Mouse (Mus musculus) embryo, embryonic 11 days (tissue): Measurements from ENCODE around the gene Mrpl46.

Experiments
- DNase-seq: peaks from one replicate; pipeline ENCODE4 v3.0.0-alpha.2; 2015

The Mrpl46 gene

GRCm38 (mm10) chr7:78782639-78783581, at the start of gene Mrpl46, which contains the start of gene Mrps11:
Gene Mrpl46 (minus strand): TSS chr7:78783531.
Gene Mrps11 (plus strand): TSS chr7:78783119.
- peak; percentile 95 for DNase-seq

GRCm38 (mm10) chr7:78827749-78828362, 44.5 kb upstream of the Mrpl46 start:
- no peak for DNase-seq

- peak; percentile 42 for DNase-seq
These were observed 43.5 kb upstream of the Mrpl46 start for GRCm38 (mm10) chr7:78826682-78827385.

- no peak for DNase-seq
These were observed 35.0 kb upstream of the Mrpl46 start for GRCm38 (mm10) chr7:78818336-78818735.

- no peak for DNase-seq
These were observed 31.4 kb upstream of the Mrpl46 start for GRCm38 (mm10) chr7:78814766-78815165.

- DNase-seq, result no peak
These were observed 30.5 kb upstream of the Mrpl46 start for GRCm38 (mm10) chr7:78813791-78814190.

- DNase-seq, result no peak
These were observed 23.9 kb upstream of the Mrpl46 start for GRCm38 (mm10) chr7:78807192-78807591.

- DNase-seq, result no peak
These were observed 20.5 kb upstream of the Mrpl46 start for GRCm38 (mm10) chr7:78803841-78804240.

GRCm38 (mm10) chr7:78799730-78800496, 16.6 kb upstream of the Mrpl46 start:
- DNase-seq, result no peak

- DNase-seq, result no peak
These were observed 14.6 kb upstream of the Mrpl46 start for GRCm38 (mm10) chr7:78797843-78798455.

- no peak for DNase-seq
These were observed 13.3 kb upstream of the Mrpl46 start for GRCm38 (mm10) chr7:78796624-78797023.

GRCm38 (mm10) chr7:78794571-78795092, 11.3 kb upstream of the Mrpl46 start:
- DNase-seq, result no peak

- no peak for DNase-seq
These were observed 10.7 kb upstream of the Mrpl46 start for GRCm38 (mm10) chr7:78793895-78794570.

GRCm38 (mm10) chr7:78791359-78792222, 8.3 kb upstream of the Mrpl46 start:
- DNase-seq, result peak; percentile 76

GRCm38 (mm10) chr7:78787793-78788380, 4.6 kb upstream of the Mrpl46 start:
- DNase-seq, result no peak

GRCm38 (mm10) chr7:78785906-78786305, 2.6 kb upstream of the Mrpl46 start:
- DNase-seq, result no peak

GRCm38 (mm10) chr7:78778741-78779140, 4.6 kb downstream of the Mrpl46 start:
- DNase-seq, result no peak

- DNase-seq, result no peak
These were observed 12.4 kb downstream of the Mrpl46 start for GRCm38 (mm10) chr7:78770936-78771335.

- no peak for DNase-seq
These were observed 14.2 kb downstream of the Mrpl46 start for GRCm38 (mm10) chr7:78769075-78769652.
